Mouse (Mus musculus) ES-Bruce4 (cell line): Measurements from ENCODE around the gene 1700067P10Rik. TPM values are rescaled to one million over a fixed set of nuclear protein-coding genes. Genes with fewer than 3 reads are reported as not detected.
A peak's percentile ranks its signal among the peaks of the same experiment; 100 is the strongest.

ENCODE experiments used
- H3K27ac ChIP-seq: 2 replicates; pipeline ENCODE4 v1.5.1; 2012; ENCODE audit warnings: low read length, inconsistent platforms; ENCODE audit not compliant: insufficient read depth
- H3K27me3 ChIP-seq: 2 replicates; pipeline ENCODE4 v1.6.1; 2012; ENCODE audit warnings: mild to moderate bottlenecking, low read length, inconsistent platforms; ENCODE audit not compliant: control insufficient read depth, poor library complexity, insufficient read depth, severe bottlenecking
- H3K36me3 ChIP-seq: 2 replicates; pipeline ENCODE4 v1.6.1; 2012; ENCODE audit warnings: inconsistent platforms, mild to moderate bottlenecking, low read length, moderate library complexity; ENCODE audit not compliant: control insufficient read depth, poor library complexity, insufficient read depth, severe bottlenecking
- H3K4me1 ChIP-seq: one replicate; pipeline ENCODE4 v1.8.1; 2011; ENCODE audit warnings: low read length; ENCODE audit not compliant: control insufficient read depth, insufficient read depth
- H3K4me3 ChIP-seq: 2 replicates; pipeline ENCODE4 v1.5.1; 2011; ENCODE audit warnings: low read depth, mild to moderate bottlenecking, low read length
- H3K9ac ChIP-seq: 2 replicates; pipeline ENCODE4 v1.6.1; 2012; ENCODE audit warnings: low read depth, mild to moderate bottlenecking, inconsistent platforms; ENCODE audit not compliant: poor library complexity, severe bottlenecking
- H3K9me3 ChIP-seq: replicated peaks from 2 replicates; pipeline ENCODE4 v1.6.1; 2012; ENCODE audit warnings: mild to moderate bottlenecking, low read length, inconsistent platforms; ENCODE audit not compliant: control insufficient read depth, poor library complexity, insufficient read depth, severe bottlenecking
- CTCF ChIP-seq: IDR thresholded peaks from one replicate; pipeline ENCODE4 v1.8.1; 2011; ENCODE audit warnings: low read depth, low read length
- EP300 ChIP-seq: IDR thresholded peaks from 2 replicates; pipeline ENCODE4 v1.6.1; 2011; ENCODE audit warnings: low read depth, low read length; ENCODE audit not compliant: insufficient read depth
- POLR2A ChIP-seq: IDR thresholded peaks from one replicate; pipeline ENCODE4 v1.8.1; 2011; ENCODE audit warnings: low read length; ENCODE audit not compliant: insufficient read depth
- polyA plus RNA-seq: library from polyadenylated mRNA; stranded (reverse); fragments of >200 nt; gene quantifications from 2 replicates; pipeline ENCODE4 v1.2.4, GENCODE M21; 2011; ENCODE audit warnings: low read depth; ENCODE audit not compliant: missing spikeins, insufficient read depth, insufficient read length

The 1700067P10Rik gene
- polyA plus RNA-seq, 1 experiment = not detected

DNA sequence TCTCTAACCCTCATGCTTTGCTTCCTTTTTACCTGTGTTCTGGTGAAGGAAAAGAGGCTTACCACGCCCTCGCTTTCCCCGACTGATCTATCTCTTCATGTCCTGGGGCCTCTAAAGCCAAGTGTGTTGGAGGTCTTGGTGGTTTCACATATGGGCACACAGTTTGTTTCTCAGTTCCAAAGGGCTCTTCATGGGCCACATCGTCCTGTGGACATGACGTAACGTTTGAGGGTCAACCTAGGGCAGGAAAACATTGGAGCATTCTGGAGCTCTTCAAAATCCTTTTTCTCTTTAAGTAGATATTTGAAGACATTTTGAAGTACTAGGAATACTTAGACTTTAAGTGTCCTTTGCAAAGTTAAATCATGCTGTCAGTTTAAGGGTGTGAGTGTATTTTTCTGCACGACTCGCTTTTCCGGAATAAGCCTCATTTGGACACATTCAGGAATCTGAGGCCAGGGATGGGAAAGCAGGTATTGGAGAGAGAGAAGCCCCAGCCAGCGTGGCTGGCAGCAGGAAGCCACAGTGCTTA, 22.0 kb upstream of the 1700067P10Rik start:
- no peak overlapping the region for H3K27ac ChIP-seq
- no peaks in the 10 kb centered on the region for H3K4me1 ChIP-seq
- H3K9me3 ChIP-seq = no peaks in the 10 kb centered on the region
- no peak overlapping the region for H3K9ac ChIP-seq
- no peak overlapping the region for H3K4me3 ChIP-seq
- TF ChIP-seq CTCF (no peak), POLR2A (no peak), EP300 (no peak)
- no peaks in the 10 kb centered on the region for H3K36me3 ChIP-seq
- H3K27me3 ChIP-seq = no peaks in the 10 kb centered on the region

DNA sequence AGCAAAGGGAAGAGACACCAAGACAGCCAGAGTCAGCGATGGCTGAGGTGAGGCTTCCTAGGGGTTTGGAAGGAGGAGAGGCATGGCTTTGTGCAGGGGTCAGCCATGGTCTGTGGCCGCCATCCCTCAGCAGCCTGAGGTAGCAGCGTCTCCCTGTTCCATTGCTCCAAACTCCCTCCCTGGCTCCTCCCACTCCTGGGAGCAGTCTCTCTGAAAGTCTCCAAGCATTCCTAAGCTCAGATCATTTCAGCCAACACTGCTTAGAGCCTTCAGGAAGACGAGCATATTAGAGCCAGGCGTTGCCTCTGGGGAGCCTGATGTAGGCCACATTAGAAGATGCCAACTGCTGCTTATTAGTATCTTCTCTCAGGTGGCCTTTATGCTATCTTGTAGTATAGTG, 21.4 kb upstream of the 1700067P10Rik start:
- H3K27me3 ChIP-seq = no peaks in the 10 kb centered on the region
- no peak overlapping the region for H3K4me3 ChIP-seq
- no peak overlapping the region for H3K9ac ChIP-seq
- TF ChIP-seq EP300 (no peak), CTCF (no peak), POLR2A (no peak)
- H3K27ac ChIP-seq = no peak overlapping the region
- no peaks in the 10 kb centered on the region for H3K4me1 ChIP-seq
- no peaks in the 10 kb centered on the region for H3K9me3 ChIP-seq
- no peaks in the 10 kb centered on the region for H3K36me3 ChIP-seq

DNA sequence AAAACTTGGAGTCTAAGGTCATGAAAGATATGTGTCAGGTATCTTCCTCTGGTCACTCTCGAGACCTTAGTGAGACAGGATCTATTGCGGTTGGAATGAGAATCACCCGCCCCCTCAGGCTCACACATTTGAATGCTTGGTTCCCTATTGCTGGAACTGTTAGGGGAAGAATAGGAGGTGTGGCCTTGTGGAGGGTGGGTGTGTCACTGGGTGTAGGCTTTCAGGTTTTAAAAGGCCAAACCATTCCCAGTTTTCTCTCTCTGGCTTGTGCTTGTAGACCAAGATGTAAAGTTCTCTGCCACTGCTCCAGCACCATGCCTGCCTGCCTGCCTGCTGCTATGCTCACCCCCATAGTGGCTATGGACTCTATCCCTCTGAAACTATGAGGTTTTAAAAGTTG, 8.5 kb upstream of the 1700067P10Rik start:
- Histone ChIP-seq H3K27ac (no peak overlapping the region), H3K27me3 (no peaks in the 10 kb centered on the region), H3K4me1 (no peaks in the 10 kb centered on the region), H3K4me3 (no peak overlapping the region), H3K9ac (no peak overlapping the region), H3K9me3 (no peaks in the 10 kb centered on the region), H3K36me3 (no peaks in the 10 kb centered on the region)
- TF ChIP-seq POLR2A = no peak
- no peak for TF ChIP-seq CTCF
- no peak for TF ChIP-seq EP300

DNA sequence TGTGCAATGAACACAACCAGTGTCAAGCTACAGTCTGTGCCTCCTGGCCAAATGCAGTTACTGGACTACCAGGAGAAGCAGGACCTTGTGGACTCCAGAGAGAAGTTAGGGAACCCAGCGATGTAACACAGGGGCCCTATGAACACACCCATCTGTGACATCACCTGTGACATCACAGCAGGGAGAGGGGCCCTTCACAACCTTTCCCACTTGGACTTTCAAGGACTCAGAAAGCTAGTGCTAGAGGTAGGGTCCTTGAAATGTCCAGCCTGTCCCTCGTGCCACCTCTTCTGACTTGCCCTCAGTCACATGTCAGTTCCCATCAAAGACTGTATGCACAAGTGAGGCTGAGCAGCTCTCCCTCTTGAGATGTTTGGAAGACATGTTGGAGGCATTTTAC, 327 bp downstream of the 1700067P10Rik start:
- Histone ChIP-seq H3K27me3 (no peaks in the 10 kb centered on the region), H3K9me3 (peaks cover 6% of the 10 kb centered on the region; the same call in 1 of the 2 replicates), H3K4me3 (no peak overlapping the region), H3K27ac (no peak overlapping the region), H3K36me3 (no peaks in the 10 kb centered on the region), H3K9ac (no peak overlapping the region), H3K4me1 (no peaks in the 10 kb centered on the region)
- no peak for TF ChIP-seq POLR2A
- TF ChIP-seq CTCF = no peak
- TF ChIP-seq EP300 = no peak

DNA sequence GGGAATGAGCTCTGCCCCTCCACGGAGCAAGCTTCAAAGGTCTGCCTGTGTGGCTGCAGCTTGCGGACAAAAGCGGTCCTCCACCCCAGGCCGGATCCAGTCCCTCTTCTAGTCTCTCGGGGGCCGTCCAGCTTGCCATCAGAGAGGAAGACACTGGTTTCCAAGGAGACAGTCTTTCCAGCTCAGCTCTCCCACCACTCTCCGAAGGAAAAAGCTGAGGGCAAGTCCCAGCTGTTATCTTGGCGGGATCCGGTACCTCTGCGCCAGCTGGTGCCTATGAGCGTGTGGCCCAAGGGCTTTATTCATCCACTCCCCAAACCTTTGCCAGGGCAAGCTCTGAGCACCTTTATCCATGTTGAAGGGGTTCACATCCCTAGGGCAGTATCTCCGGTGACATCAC, 1.2 kb downstream of the 1700067P10Rik start:
- Histone ChIP-seq H3K27ac (no peak overlapping the region), H3K36me3 (no peaks in the 10 kb centered on the region), H3K9ac (no peak overlapping the region), H3K4me3 (no peak overlapping the region), H3K4me1 (no peaks in the 10 kb centered on the region), H3K27me3 (peaks cover 3% of the 10 kb centered on the region; the same call in 1 of the 2 replicates), H3K9me3 (peaks cover 6% of the 10 kb centered on the region; the same call in 1 of the 2 replicates)
- TF ChIP-seq CTCF (no peak), POLR2A (no peak), EP300 (no peak)

DNA sequence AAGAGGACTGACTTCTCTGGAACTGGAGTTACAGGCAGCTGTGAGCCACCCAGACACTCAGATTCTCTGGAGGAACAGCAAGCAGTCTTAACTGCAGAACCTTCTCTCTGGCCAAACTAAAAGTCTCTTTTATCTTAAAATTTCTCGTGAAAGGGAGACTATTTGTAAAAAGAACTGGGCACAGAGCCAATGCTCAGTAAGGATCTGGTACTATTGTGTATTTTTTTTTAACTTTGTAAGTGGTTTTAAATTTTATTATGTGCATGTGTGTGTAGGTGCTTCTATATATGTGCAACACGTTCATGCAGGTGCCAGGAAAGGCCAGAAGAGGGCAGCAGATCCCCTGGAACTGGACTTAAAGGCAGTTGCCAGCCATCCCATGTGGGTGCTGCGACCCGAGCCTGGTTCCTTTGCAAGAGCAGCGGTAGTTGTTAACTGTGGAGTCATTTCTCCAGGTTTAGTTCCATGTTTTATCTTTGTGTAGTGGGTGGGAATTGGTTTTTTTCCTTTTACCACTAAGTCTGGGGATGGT, 4.2 kb downstream of the 1700067P10Rik start:
- Histone ChIP-seq H3K4me1 (no peaks in the 10 kb centered on the region), H3K27ac (no peak overlapping the region), H3K4me3 (no peak overlapping the region), H3K27me3 (peaks cover 11% of the 10 kb centered on the region; the same call in 1 of the 2 replicates), H3K9me3 (peaks cover 6% of the 10 kb centered on the region; the same call in 1 of the 2 replicates), H3K9ac (no peak overlapping the region), H3K36me3 (no peaks in the 10 kb centered on the region)
- TF ChIP-seq CTCF = peak; percentile 58
- no peak for TF ChIP-seq EP300
- TF ChIP-seq POLR2A = no peak
